Mouse (Mus musculus): Measurements from ENCODE around the gene Tmem176a. TPM values are rescaled to one million over a fixed set of nuclear protein-coding genes. Genes with fewer than 3 reads are reported as not detected.
"Not testable (repeated sequence)": the region's sequence is repeated elsewhere in the genome, so short reads cannot be mapped to it uniquely, and the experiment has no call there.

The Tmem176a gene
- polyA plus RNA-seq, 1 experiment from 2014 or later, result 16.7 TPM

GRCm38 (mm10) chr6:48865152-48865745 is 24.5 kb downstream of the Tmem176a start:
- Histone ChIP-seq H3K27me3 (ENCODE audit: control insufficient read depth, insufficient read depth, low read length) (peaks cover 2% of the 10 kb centered on the region), H3K4me1 (ENCODE audit: control insufficient read depth, insufficient read depth, low read length) (no peaks in the 10 kb centered on the region), H3K4me2 (ENCODE audit: low read depth, low read length) (no peak overlapping the region), H3K36me3 (ENCODE audit: control insufficient read depth, insufficient read depth, low read length) (no peaks in the 10 kb centered on the region), H3K9me3 (ENCODE audit: control insufficient read depth, low read length) (no peaks in the 10 kb centered on the region), H3K9ac (replicated peaks; ENCODE audit: low read depth, low read length) (no peak overlapping the region), H3K4me3 (ENCODE audit: low read depth, low read length) (no peak overlapping the region), H3K27ac (ENCODE audit: low read depth, low read length) (no peak overlapping the region)
- WGBS, result 70% methylated on average over 1 of the region's 1 CpGs
- ATAC-seq (ENCODE audit: low read depth), result no peak

- not testable (repeated sequence) for H3K4me1 ChIP-seq (ENCODE audit: control insufficient read depth, insufficient read depth, low read length); H3K27me3 ChIP-seq (ENCODE audit: control insufficient read depth, insufficient read depth, low read length); H3K9ac ChIP-seq (replicated peaks; ENCODE audit: low read depth, low read length); H3K36me3 ChIP-seq (ENCODE audit: control insufficient read depth, insufficient read depth, low read length); ATAC-seq (ENCODE audit: low read depth); H3K4me2 ChIP-seq (ENCODE audit: low read depth, low read length); H3K4me3 ChIP-seq (ENCODE audit: low read depth, low read length); H3K27ac ChIP-seq (ENCODE audit: low read depth, low read length); H3K9me3 ChIP-seq (ENCODE audit: control insufficient read depth, low read length)
- 4% methylated on average over 1 of the region's 1 CpGs for WGBS
These were observed 25.7 kb downstream of the Tmem176a start for GRCm38 (mm10) chr6:48866355-48866950.

- no peak overlapping the region for H3K27ac ChIP-seq (ENCODE audit: low read depth, low read length)
- no peak overlapping the region for H3K9ac ChIP-seq (replicated peaks; ENCODE audit: low read depth, low read length)
- H3K27me3 ChIP-seq (ENCODE audit: control insufficient read depth, insufficient read depth, low read length), result peaks cover 2% of the 10 kb centered on the region
- no peak overlapping the region for H3K4me3 ChIP-seq (ENCODE audit: low read depth, low read length)
- H3K4me1 ChIP-seq (ENCODE audit: control insufficient read depth, insufficient read depth, low read length), result no peaks in the 10 kb centered on the region
- H3K9me3 ChIP-seq (ENCODE audit: control insufficient read depth, low read length), result no peaks in the 10 kb centered on the region
- 35% methylated on average over 4 of the region's 4 CpGs for WGBS
- no peak for ATAC-seq (ENCODE audit: low read depth)
- no peaks in the 10 kb centered on the region for H3K36me3 ChIP-seq (ENCODE audit: control insufficient read depth, insufficient read depth, low read length)
- no peak overlapping the region for H3K4me2 ChIP-seq (ENCODE audit: low read depth, low read length)
These were observed 26.4 kb downstream of the Tmem176a start for GRCm38 (mm10) chr6:48867158-48867557.

- Histone ChIP-seq H3K9me3 (ENCODE audit: control insufficient read depth, low read length) (no peaks in the 10 kb centered on the region), H3K4me2 (ENCODE audit: low read depth, low read length) (no peak overlapping the region), H3K27ac (ENCODE audit: low read depth, low read length) (no peak overlapping the region), H3K4me3 (ENCODE audit: low read depth, low read length) (no peak overlapping the region), H3K9ac (replicated peaks; ENCODE audit: low read depth, low read length) (no peak overlapping the region), H3K27me3 (ENCODE audit: control insufficient read depth, insufficient read depth, low read length) (peaks cover 2% of the 10 kb centered on the region; the same call in 1 of the 2 replicates), H3K36me3 (ENCODE audit: control insufficient read depth, insufficient read depth, low read length) (no peaks in the 10 kb centered on the region), H3K4me1 (ENCODE audit: control insufficient read depth, insufficient read depth, low read length) (no peaks in the 10 kb centered on the region)
- 84% methylated on average over 2 of the region's 2 CpGs for WGBS
- no peak for ATAC-seq (ENCODE audit: low read depth)
These were observed 29.1 kb downstream of the Tmem176a start for GRCm38 (mm10) chr6:48869774-48870173.

- no peaks in the 10 kb centered on the region for H3K36me3 ChIP-seq (ENCODE audit: control insufficient read depth, insufficient read depth, low read length)
- WGBS, result 87% methylated on average over 5 of the region's 5 CpGs
- no peak for ATAC-seq (ENCODE audit: low read depth)
- no peak within 1 kb of the TSS for H3K27ac ChIP-seq (ENCODE audit: low read depth, low read length)
- H3K27me3 ChIP-seq (ENCODE audit: control insufficient read depth, insufficient read depth, low read length), result peaks cover 2% of the 10 kb centered on the region; the same call in 1 of the 2 replicates
- no peak within 1 kb of the TSS for H3K4me3 ChIP-seq (ENCODE audit: low read depth, low read length)
- no peaks in the 10 kb centered on the region for H3K9me3 ChIP-seq (ENCODE audit: control insufficient read depth, low read length)
- no peak within 1 kb of the TSS for H3K9ac ChIP-seq (replicated peaks; ENCODE audit: low read depth, low read length)
- no peaks in the 10 kb centered on the region for H3K4me1 ChIP-seq (ENCODE audit: control insufficient read depth, insufficient read depth, low read length)
- H3K4me2 ChIP-seq (ENCODE audit: low read depth, low read length), result no peak within 1 kb of the TSS
These were observed 31.9 kb downstream of the Tmem176a start, which contains the start of gene Aoc1 for GRCm38 (mm10) chr6:48872596-48872995. Gene Aoc1, plus strand, starts transcription at chr6:48872896.

GRCm38 (mm10) chr6:48874576-48874975 is 33.9 kb downstream of the Tmem176a start:
- H3K4me2 ChIP-seq (ENCODE audit: low read depth, low read length), result no peak overlapping the region
- no peak overlapping the region for H3K27ac ChIP-seq (ENCODE audit: low read depth, low read length)
- peaks cover 2% of the 10 kb centered on the region; the same call in 1 of the 2 replicates for H3K27me3 ChIP-seq (ENCODE audit: control insufficient read depth, insufficient read depth, low read length)
- no peaks in the 10 kb centered on the region for H3K9me3 ChIP-seq (ENCODE audit: control insufficient read depth, low read length)
- no peak overlapping the region for H3K9ac ChIP-seq (replicated peaks; ENCODE audit: low read depth, low read length)
- H3K4me1 ChIP-seq (ENCODE audit: control insufficient read depth, insufficient read depth, low read length), result no peaks in the 10 kb centered on the region
- no peak for ATAC-seq (ENCODE audit: low read depth)
- H3K4me3 ChIP-seq (ENCODE audit: low read depth, low read length), result no peak overlapping the region
- H3K36me3 ChIP-seq (ENCODE audit: control insufficient read depth, insufficient read depth, low read length), result no peaks in the 10 kb centered on the region
- WGBS, result 82% methylated on average over 4 of the region's 4 CpGs

- Histone ChIP-seq H3K36me3 (ENCODE audit: control insufficient read depth, insufficient read depth, low read length) (no peaks in the 10 kb centered on the region), H3K27me3 (ENCODE audit: control insufficient read depth, insufficient read depth, low read length) (no peaks in the 10 kb centered on the region), H3K9me3 (ENCODE audit: control insufficient read depth, low read length) (no peaks in the 10 kb centered on the region), H3K4me2 (ENCODE audit: low read depth, low read length) (no peak overlapping the region), H3K9ac (replicated peaks; ENCODE audit: low read depth, low read length) (no peak overlapping the region), H3K4me1 (ENCODE audit: control insufficient read depth, insufficient read depth, low read length) (no peaks in the 10 kb centered on the region), H3K4me3 (ENCODE audit: low read depth, low read length) (no peak overlapping the region), H3K27ac (ENCODE audit: low read depth, low read length) (no peak overlapping the region)
- ATAC-seq (ENCODE audit: low read depth), result no peak
- 90% methylated on average over 6 of the region's 6 CpGs for WGBS
These were observed 34.8 kb downstream of the Tmem176a start for GRCm38 (mm10) chr6:48875515-48875914.

GRCm38 (mm10) chr6:48876510-48877135 is 35.9 kb downstream of the Tmem176a start:
- no peak overlapping the region for H3K4me3 ChIP-seq (ENCODE audit: low read depth, low read length)
- no peaks in the 10 kb centered on the region for H3K9me3 ChIP-seq (ENCODE audit: control insufficient read depth, low read length)
- no peak overlapping the region for H3K9ac ChIP-seq (replicated peaks; ENCODE audit: low read depth, low read length)
- WGBS, result 36% methylated on average over 5 of the region's 5 CpGs
- no peaks in the 10 kb centered on the region for H3K36me3 ChIP-seq (ENCODE audit: control insufficient read depth, insufficient read depth, low read length)
- no peaks in the 10 kb centered on the region for H3K27me3 ChIP-seq (ENCODE audit: control insufficient read depth, insufficient read depth, low read length)
- no peaks in the 10 kb centered on the region for H3K4me1 ChIP-seq (ENCODE audit: control insufficient read depth, insufficient read depth, low read length)
- no peak for ATAC-seq (ENCODE audit: low read depth)
- no peak overlapping the region for H3K27ac ChIP-seq (ENCODE audit: low read depth, low read length)
- no peak overlapping the region for H3K4me2 ChIP-seq (ENCODE audit: low read depth, low read length)

GRCm38 (mm10) chr6:48894203-48894602 is 53.5 kb downstream of the Tmem176a start:
- no peak overlapping the region for H3K4me3 ChIP-seq (ENCODE audit: low read depth, low read length)
- no peaks in the 10 kb centered on the region for H3K4me1 ChIP-seq (ENCODE audit: control insufficient read depth, insufficient read depth, low read length)
- H3K4me2 ChIP-seq (ENCODE audit: low read depth, low read length), result no peak overlapping the region
- WGBS, result 76% methylated on average over 4 of the region's 4 CpGs
- H3K27ac ChIP-seq (ENCODE audit: low read depth, low read length), result no peak overlapping the region
- no peak overlapping the region for H3K9ac ChIP-seq (replicated peaks; ENCODE audit: low read depth, low read length)
- H3K27me3 ChIP-seq (ENCODE audit: control insufficient read depth, insufficient read depth, low read length), result no peaks in the 10 kb centered on the region
- no peaks in the 10 kb centered on the region for H3K9me3 ChIP-seq (ENCODE audit: control insufficient read depth, low read length)
- no peaks in the 10 kb centered on the region for H3K36me3 ChIP-seq (ENCODE audit: control insufficient read depth, insufficient read depth, low read length)
- ATAC-seq (ENCODE audit: low read depth), result no peak

Measured in neural tube, embryonic 14.5 days (tissue).